Mouse (Mus musculus): ENCODE measurements around the gene Ttll13.

The Ttll13 gene

DNA sequence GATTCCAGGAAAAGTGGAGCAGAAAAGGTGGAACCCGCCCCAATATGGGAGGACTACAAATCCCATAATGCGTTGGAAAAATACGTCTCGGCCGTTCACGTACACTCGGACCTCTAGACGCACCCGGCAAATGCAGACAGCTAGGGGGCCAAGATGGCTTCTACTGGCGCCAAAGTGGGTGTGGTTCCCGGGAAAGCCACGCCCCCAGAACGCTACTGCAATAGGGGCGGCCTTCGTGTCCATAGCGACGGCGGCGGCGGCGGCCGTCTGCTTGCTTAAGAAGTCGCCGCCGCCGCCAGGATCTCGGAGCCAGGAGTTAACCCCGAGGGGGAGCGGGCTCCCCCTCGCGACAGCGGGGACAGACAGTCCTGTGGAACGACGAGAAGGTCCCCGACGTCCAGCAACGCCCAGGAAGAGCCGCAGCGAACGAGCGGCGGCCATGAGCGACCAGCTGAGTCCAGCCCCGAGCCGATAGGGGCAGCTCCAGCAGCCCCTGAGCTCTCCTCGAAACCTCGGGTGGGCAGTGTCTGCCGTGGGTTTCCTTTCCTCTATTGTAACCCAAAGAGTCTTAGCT lies at the start of gene Ttll13:
TSS of gene Ttll13 (plus strand) at position 229 of the 574 bp plus-strand sequence.
- peak; percentile 99 for DNase-seq

- peak; percentile 56 for DNase-seq
Measured at GRCm38 (mm10) chr7:80197371-80197770, 48.8 kb upstream of the Ttll13 start.

- peak; percentile 90 for DNase-seq
Measured at GRCm38 (mm10) chr7:80197941-80198778, 48.0 kb upstream of the Ttll13 start.

DNA sequence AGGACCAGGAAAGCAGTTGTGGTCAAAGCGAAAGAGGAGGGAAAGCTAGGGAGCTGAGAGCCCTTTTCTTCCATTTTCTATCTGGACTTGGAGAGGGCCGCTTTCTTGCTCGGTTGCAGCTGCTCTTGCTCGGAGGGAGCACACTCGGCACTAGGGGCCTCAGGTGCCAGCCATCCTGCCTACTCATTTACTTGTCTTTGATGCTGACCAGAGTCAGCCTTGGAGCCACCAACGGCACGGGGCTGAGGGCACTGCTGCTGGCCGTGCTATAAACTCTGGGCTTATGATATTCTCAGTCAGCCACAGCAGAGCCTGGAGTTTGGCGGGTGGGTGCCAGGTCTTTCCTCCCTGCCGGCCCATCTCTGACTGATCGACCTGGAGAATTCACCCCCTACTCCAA lies 47.3 kb upstream of the Ttll13 start:
- peak; percentile 56 for DNase-seq

DNA sequence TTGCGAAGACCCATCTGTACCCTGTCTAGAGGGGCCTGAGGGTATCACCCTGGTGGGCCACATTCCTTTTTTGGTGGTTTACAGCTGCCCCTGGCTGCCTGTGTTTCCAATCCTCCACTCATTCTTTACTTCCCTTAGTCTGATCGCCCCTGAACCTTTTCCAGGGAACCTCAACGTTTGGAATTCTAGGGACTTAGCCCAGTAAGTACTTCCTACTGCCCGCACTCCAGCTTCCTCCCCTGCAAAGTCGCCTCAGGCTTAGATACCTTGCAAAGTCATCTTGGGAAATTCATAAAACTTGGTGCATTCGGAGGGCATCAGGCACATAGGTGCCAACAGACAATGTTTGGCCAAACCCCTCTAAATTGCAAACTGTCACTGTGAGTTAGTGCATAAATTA lies 46.9 kb upstream of the Ttll13 start:
- DNase-seq: peak; percentile 36

- DNase-seq: peak; percentile 46
Measured at GRCm38 (mm10) chr7:80199851-80200587, 46.2 kb upstream of the Ttll13 start.

- no peak for DNase-seq
Measured at GRCm38 (mm10) chr7:80200588-80200945, 45.6 kb upstream of the Ttll13 start.

- DNase-seq: peak; percentile 11
Measured at GRCm38 (mm10) chr7:80200963-80201539, 45.1 kb upstream of the Ttll13 start.

DNA sequence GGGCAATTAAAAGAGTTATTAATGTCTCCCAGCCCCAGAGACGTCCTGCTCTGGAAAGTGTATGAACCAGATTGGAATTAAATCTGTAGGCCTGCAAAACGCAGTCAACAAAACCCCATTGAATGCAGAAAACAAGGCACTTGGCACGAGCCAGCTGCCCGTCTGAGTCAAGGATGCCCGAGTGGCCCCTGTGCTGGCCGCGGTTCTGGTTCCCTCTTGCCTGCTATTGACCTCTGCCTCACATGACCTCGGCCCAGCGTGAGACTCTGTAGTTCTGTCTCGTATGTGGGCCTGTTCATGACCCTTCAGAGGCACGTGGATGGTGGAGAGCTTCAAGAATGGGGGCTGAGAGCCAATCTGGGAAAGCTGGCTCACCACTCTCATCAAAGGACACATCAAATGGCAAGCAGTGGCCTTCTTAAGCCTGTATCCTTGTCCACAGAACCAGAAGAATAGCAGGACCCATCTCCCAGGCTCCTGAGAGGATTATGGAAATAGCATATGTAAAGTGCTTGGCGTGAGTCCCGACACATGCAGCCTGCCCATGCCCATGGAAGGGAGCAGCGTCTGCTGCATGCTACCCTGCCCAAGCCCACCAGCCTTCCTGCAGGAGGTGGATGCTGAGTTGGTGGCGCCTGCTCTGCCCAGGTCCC lies 44.2 kb upstream of the Ttll13 start:
- no peak for DNase-seq

- no peak for DNase-seq
Measured at GRCm38 (mm10) chr7:80202961-80203360, 43.2 kb upstream of the Ttll13 start.

DNA sequence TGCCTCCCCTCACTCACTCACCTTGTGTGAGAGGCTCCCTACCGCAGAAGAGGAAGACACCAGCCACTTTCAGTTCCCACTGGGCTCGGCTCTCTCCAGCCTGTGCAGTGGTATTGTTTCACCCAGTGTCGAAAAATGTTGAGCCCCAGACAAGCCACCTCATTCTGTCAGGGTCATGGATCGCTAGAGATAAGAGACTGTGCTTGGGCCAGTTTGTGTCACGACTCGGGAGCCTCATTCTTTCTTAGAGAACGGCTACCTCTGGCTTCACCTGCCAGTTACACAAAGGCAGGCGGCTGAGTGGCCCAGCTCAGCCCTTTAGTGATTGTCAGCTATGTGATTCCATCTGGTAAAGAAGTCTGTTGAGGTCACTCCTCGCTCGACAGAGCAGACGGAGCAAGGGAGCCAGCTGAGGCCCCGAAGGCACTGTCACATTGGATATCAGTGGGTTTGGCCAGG lies 42.5 kb upstream of the Ttll13 start:
- DNase-seq: peak; percentile 61

DNA sequence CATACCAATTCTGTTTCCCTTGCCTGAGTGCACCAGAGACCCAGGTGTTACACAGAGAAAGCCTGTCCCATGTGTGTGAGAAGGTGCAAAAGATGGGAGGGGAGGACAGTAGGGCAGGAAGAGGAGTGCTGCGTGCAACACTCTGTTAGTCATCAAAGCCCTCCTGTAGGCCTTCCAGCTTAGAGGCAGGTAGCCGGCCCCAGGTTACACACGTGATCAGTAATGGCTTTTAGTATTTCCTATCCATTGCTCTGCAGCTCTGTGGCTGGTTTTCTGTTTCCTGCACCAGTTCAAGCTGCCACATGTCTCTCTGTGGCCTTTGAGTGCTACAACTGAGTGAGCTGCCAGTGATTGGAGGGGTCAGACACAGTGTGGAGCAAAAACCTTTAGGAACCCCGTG lies 41.8 kb upstream of the Ttll13 start:
- DNase-seq: no peak

DNA sequence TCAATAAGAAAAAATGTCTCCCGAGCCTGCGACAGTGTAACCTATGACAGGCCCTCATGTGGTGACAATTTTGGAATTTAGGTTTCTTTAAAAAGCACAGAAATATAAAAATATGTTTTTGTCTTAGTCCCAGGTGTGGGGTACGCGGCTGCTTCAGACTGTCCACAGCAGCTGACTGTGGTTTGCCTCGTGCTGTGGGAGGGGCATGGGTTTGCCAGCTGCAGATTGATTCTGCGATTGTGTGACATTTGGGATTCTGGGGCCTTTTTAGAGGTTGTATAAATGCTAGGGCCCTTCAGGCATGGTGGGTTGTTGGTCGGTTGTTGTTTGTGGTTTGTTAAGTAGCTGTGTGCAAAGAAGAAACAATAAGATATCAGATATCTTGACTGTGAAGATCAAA lies 41.2 kb upstream of the Ttll13 start:
- peak; percentile 51 for DNase-seq

DNA sequence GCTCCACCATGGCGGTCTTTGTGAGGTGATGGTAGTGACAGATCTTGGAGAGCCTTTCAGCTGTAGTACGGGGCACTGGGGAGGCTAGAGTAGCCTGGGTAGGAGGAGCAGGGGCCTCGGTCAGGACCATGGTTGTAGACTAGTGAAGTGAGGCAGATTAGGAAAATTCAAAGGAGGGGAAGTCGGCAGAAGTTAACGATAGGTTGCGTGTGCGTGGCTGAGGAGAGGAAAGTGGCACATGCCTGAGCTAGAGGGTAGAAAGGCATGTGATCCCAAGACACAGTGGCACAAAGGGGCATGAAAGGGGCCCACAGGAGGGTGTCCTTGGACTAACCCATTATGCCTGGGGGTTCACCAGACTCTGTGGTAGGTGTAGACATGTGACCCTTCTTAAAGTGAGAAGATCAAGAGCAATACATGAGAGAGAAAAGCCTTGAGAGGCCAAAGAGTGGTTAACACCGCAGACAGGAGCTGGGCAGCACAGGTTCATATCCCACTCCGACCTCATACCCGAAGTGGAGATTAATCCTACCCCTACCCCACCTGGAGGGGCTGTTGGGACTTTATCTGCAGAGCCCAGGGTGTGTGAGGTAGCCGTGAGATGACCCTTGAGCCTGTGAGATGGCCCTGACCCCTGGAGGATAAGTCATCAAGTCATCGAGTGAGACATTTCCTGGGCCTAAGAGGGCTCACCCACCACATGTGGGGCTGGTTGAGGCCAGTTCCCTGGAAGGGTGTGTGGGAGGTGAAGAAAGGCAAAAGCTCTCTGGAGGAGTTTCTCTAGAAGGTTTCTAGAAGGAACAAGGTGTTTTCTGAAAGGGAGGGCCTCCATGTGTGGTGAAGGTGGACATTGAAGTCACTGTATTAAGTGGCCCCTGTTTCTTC lies 40.2 kb upstream of the Ttll13 start:
- no peak for DNase-seq

DNA sequence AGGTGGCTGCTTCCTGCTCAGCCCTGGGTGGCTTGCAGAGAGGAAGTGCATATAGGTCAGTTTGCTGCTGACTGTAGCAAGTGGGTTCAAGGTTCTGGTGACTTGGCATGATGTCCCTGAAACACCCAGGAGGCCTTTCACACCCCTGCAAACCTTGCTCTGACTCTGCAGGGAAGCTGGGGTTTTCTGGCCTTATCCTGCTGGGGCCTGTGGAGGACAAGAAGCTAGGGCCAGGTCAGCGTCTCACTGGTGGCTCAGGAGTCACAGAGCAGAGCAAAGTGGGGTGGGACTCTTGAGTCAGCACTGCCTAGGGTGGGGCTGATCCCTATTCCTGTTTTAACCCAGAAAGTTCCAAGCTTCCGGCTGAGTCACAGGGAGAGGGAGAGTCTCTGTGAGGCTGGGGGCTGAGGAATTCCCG lies 38.9 kb upstream of the Ttll13 start:
- peak; percentile 80 for DNase-seq

- DNase-seq: peak; percentile 77
Measured at GRCm38 (mm10) chr7:80208026-80208642, 38.0 kb upstream of the Ttll13 start.

DNA sequence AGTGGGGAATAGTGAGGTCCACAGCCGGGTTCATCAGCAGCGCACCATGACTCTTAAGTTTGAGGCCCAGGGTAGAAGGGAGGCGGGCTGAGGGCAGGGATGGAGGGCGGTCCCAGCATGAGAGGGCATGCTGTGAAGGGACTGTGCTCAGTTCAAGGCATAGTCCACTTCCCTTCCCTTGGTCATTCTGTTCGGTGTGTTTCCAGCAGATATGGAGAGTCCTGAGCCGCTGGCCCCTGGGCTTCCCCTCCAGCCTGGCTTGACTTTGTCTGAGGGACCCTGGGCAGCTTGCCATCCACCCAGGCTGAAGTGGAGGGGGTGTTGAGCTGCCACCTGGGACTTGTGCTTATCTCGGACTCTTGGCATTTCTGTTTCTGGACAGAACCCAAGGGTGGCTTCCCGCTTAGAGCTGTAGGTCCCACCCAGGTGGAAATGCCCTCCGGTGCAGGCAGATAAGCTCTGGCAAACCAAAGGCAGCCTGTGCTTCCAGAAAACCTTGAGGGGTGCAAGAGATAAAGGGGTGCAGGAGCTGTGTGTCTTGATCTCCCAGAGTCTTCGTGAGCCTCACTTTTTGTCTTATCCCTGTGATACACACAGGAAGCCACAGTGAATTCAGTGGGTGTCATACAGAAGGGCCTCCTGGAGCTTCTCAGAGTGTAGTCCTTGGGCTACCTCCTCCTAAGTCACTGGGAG lies 37.3 kb upstream of the Ttll13 start:
- peak; percentile 93 for DNase-seq

- peak; percentile 62 for DNase-seq
Measured at GRCm38 (mm10) chr7:80209669-80210068, 36.5 kb upstream of the Ttll13 start.

GRCm38 (mm10) chr7:80210982-80211381 lies 35.2 kb upstream of the Ttll13 start:
- DNase-seq: peak; percentile 2

DNA sequence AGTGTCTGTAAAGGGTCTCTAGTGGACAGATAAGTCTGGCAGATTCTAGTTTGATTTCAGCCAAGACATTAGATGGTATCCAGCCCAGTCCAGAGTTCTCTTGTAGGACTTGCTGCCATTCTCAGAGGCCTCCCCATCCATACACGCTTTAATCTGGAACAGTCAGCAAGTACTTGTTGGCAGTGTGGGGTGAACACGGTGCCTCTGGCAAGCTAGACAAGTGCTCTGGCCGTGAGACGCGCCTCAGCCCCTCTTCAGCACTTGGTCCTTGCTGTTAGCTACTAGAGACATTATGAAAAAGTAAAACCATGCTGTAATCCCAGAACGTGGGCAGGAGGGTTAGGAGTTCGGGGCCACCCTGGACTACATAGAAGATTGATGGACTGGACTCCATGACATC lies 32.6 kb upstream of the Ttll13 start:
- no peak for DNase-seq

DNA sequence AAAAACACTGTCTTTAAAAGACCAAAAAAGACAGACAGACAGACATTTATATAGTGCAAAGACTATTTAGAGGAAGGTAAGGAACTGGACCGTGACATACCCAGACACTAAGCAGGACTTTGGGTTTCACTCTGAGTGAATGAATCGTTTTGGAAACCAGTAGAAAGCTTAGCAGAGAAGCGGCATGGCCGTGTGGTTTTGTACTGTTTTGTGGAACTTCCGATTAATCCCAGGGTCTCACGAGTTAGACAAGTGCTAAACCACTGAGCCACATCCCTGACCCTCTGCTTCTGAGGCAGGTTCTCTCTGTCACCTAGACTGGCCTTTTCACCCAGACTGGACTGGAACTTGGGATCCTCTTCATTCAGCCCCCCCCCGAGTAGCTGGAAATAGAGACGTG lies 31.7 kb upstream of the Ttll13 start:
- no peak for DNase-seq

All from liver (tissue).